Mouse (Mus musculus) layer of hippocampus, postnatal 14 days (tissue): ENCODE measurements around the gene Rapgef4. TPM values are rescaled to one million over a fixed set of nuclear protein-coding genes. Genes with fewer than 3 reads are reported as not detected.
"Not testable (repeated sequence)": the region's sequence is repeated elsewhere in the genome, so short reads cannot be mapped to it uniquely, and the experiment has no call there.

ENCODE experiments used
- DNase-seq, 2 experiments: peaks; one replicate each; pipeline ENCODE4 v3.0.0; 2021 to 2022; ENCODE audit warnings: low spot score in 2 of 2, mixed read lengths in 1 of 2
- total RNA-seq, 2 experiments: library from RNA; stranded (reverse); gene quantifications; 2 replicates each; pipeline ENCODE4 v1.2.3; 2021

Gene Rapgef4
- total RNA-seq, 2 experiments from 2014 or later = 208 to 217 TPM

- DNase-seq = no peak
Measured at GRCm38 (mm10) chr2:72116103-72116502, 135.1 kb downstream of the Rapgef4 start.

GRCm38 (mm10) chr2:72116698-72117097 is 135.7 kb downstream of the Rapgef4 start:
- DNase-seq = no peak

GRCm38 (mm10) chr2:72117138-72118011 is 136.3 kb downstream of the Rapgef4 start:
- DNase-seq = no peak

GRCm38 (mm10) chr2:72120211-72120610 is 139.2 kb downstream of the Rapgef4 start:
- DNase-seq = no peak

- DNase-seq = no peak
Measured at GRCm38 (mm10) chr2:72122410-72123223, 141.6 kb downstream of the Rapgef4 start.

GRCm38 (mm10) chr2:72123851-72124250 is 142.8 kb downstream of the Rapgef4 start:
- DNase-seq = no peak

GRCm38 (mm10) chr2:72125786-72126185 is 144.7 kb downstream of the Rapgef4 start:
- no peak for DNase-seq

GRCm38 (mm10) chr2:72126411-72126810 is 145.4 kb downstream of the Rapgef4 start:
- no peak for DNase-seq

- DNase-seq = no peak
Measured at GRCm38 (mm10) chr2:72129612-72130311, 148.7 kb downstream of the Rapgef4 start.

GRCm38 (mm10) chr2:72132222-72132621 is 151.2 kb downstream of the Rapgef4 start:
- DNase-seq = no peak

GRCm38 (mm10) chr2:72136045-72136444 is 155.0 kb downstream of the Rapgef4 start:
- peak in 1 of 2 experiments; percentile 36 for DNase-seq

GRCm38 (mm10) chr2:72136486-72137264 is 155.6 kb downstream of the Rapgef4 start:
- DNase-seq = no peak

GRCm38 (mm10) chr2:72139863-72140845 is 159.1 kb downstream of the Rapgef4 start:
- DNase-seq = no peak

GRCm38 (mm10) chr2:72141091-72141490 is 160.1 kb downstream of the Rapgef4 start:
- DNase-seq = no peak

- DNase-seq = not testable (repeated sequence)
Measured at GRCm38 (mm10) chr2:72141732-72142131, 160.7 kb downstream of the Rapgef4 start.

GRCm38 (mm10) chr2:72143413-72143812 is 162.4 kb downstream of the Rapgef4 start:
- DNase-seq = no peak

GRCm38 (mm10) chr2:72144576-72145200 is 163.6 kb downstream of the Rapgef4 start:
- DNase-seq = no peak

- no peak for DNase-seq
Measured at GRCm38 (mm10) chr2:72145281-72145875, 164.3 kb downstream of the Rapgef4 start.
